Mouse (Mus musculus): ENCODE results near the gene Maneal. TPM values are rescaled to one million over a fixed set of nuclear protein-coding genes. Genes with fewer than 3 reads are reported as not detected.

Gene Maneal
- polyA plus RNA-seq, 1 experiment from 2014 or later, result 0.41 TPM

DNA sequence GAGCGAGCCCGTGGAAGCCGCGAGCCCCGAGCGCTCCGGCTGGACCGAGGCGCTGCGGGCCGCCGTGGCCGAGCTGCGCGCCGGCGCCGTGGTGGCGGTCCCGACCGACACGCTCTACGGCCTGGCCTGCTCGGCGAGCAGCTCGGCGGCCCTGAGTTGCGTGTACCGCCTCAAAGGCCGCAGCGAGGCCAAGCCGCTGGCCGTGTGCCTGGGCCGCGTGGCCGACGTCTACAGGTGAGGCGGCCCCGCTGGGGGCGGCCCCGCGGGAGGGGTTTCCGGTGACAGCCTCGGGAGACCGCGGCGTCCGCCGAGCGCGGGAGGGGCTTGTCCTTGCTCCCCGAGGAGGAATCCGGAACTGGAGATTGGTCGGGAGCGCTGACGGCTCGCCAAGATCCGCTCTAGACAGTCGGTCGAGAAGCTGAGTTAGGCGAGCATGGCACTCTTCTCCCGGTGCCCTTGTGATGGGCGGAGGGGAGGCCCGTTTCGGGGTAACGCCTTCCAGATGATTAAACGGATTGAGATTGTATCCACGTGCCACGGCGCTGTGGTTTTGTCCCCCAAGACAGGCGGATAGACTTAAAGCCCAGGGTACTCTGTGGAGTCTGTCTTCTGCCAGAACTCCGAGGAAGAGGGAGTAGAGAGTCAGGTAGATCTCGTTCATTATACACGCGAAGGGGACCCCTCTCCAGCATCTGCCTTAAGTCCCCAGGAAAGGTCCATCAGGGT is 10.9 kb downstream of the Maneal start, which contains the start of gene 1110065P20Rik:
Gene 1110065P20Rik, minus strand, starts transcription at position 264 of the 726 bp plus-strand sequence.
- H3K27me3 ChIP-seq (ENCODE audit: control insufficient read depth, insufficient read depth, low read length), result no peaks in the 10 kb centered on the region
- peaks cover 16% of the 10 kb centered on the region for H3K4me1 ChIP-seq (ENCODE audit: control insufficient read depth, insufficient read depth, low read length)
- H3K27ac ChIP-seq (ENCODE audit: low read length), result peak within 1 kb of the TSS; percentile 90
- peak within 1 kb of the TSS; percentile 93 for H3K9ac ChIP-seq (ENCODE audit: low read length)
- WGBS, result under 1% methylated on average over 74 of the region's 75 CpGs
- no peaks in the 10 kb centered on the region for H3K9me3 ChIP-seq (replicated peaks; ENCODE audit: control insufficient read depth, low read length)
- ATAC-seq (ENCODE audit: insufficient read depth, low FRiP score), result peak; percentile 73
- peaks cover 9% of the 10 kb centered on the region; the same call in 1 of the 2 replicates for H3K36me3 ChIP-seq (ENCODE audit: control insufficient read depth, insufficient read depth, low read length)
- H3K4me3 ChIP-seq (replicated peaks; ENCODE audit: low read length), result peak within 1 kb of the TSS; percentile 91
- peak within 1 kb of the TSS; percentile 77 for H3K4me2 ChIP-seq (ENCODE audit: low read depth, low read length)

DNA sequence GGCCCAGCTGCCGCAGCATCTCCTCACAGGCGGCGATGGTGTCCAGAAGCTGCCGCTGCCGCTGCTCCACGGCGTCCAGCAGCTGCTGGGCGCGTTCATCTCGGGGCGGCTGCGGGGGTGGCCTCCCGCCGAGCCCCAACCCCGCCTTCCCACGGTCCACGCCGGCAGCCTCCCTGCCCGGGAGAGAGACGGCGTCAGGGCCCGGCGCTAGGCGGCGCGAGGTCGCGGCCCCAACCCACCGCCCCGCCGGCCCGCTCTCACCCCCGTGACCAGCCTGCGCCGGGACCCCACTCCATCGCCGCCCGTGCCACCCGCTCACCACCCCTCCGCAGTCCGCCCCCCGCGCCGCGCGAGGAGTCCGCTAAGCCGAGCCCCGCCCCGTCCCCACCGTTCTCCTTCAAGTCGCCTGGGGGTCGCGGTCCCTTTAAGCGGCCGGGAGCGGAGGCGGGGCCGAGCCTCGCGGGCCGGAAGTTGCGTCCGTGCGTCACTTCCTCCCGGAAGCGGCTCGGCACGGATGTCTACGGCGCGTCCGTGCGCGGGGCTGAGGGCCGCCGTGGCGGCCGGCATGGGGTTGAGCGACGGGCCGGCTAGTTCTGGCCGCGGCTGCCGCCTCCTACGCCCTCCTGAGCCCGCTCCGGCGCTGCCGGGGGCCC is 11.6 kb downstream of the Maneal start, which contains the start of gene Yrdc:
Gene Yrdc, plus strand, starts transcription at position 419 of the 653 bp plus-strand sequence.
- Histone ChIP-seq H3K4me3 (replicated peaks; ENCODE audit: low read length) (peak within 1 kb of the TSS; percentile 91), H3K4me1 (ENCODE audit: control insufficient read depth, insufficient read depth, low read length) (peaks cover 16% of the 10 kb centered on the region), H3K9me3 (replicated peaks; ENCODE audit: control insufficient read depth, low read length) (no peaks in the 10 kb centered on the region), H3K27ac (ENCODE audit: low read length) (peak within 1 kb of the TSS; percentile 90), H3K4me2 (ENCODE audit: low read depth, low read length) (peak within 1 kb of the TSS; percentile 77), H3K36me3 (ENCODE audit: control insufficient read depth, insufficient read depth, low read length) (peaks cover 9% of the 10 kb centered on the region; the same call in 1 of the 2 replicates), H3K27me3 (ENCODE audit: control insufficient read depth, insufficient read depth, low read length) (no peaks in the 10 kb centered on the region), H3K9ac (ENCODE audit: low read length) (peak within 1 kb of the TSS; percentile 93)
- WGBS, result under 1% methylated on average over 88 of the region's 90 CpGs
- peak; percentile 94 for ATAC-seq (ENCODE audit: insufficient read depth, low FRiP score)

DNA sequence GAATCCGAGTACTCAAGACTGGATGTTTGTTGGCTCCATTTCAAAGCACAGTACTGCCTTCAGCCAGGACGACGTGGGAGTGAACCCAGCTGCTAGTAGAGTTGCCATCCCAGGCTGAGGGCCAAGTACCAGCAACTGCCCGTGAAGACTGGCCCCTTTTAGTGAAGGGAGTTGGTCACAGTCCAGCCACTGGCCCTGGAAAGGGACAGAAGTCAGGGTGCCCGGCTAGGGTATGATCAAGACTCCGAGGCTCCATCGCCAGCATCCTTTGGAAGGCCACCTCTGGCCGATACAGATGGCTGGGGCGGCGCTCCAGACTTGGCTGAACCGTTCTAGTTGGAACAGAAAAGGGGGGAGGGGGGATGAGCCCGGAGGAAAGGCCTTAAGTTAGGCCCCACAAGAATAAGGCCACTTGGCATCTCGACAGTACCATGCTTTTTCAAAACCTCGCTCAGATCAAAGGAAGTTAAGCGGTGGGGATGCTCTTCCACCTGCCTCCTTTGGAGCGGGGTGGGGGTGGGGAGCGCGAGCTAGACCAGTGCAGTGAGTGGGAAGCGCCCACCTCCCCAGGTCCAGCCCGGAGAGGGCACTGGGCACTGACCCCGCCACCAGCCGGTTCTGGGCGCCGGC is 12.2 kb downstream of the Maneal start:
- H3K4me3 ChIP-seq (replicated peaks; ENCODE audit: low read length), result peak overlapping the region; percentile 91
- no peaks in the 10 kb centered on the region for H3K9me3 ChIP-seq (replicated peaks; ENCODE audit: control insufficient read depth, low read length)
- WGBS, result 3% methylated on average over 24 of the region's 24 CpGs
- peak overlapping the region; percentile 77 for H3K4me2 ChIP-seq (ENCODE audit: low read depth, low read length)
- peaks cover 16% of the 10 kb centered on the region for H3K4me1 ChIP-seq (ENCODE audit: control insufficient read depth, insufficient read depth, low read length)
- ATAC-seq (ENCODE audit: insufficient read depth, low FRiP score), result peak; percentile 14; the same call in 1 of the 2 replicates
- H3K36me3 ChIP-seq (ENCODE audit: control insufficient read depth, insufficient read depth, low read length), result peaks cover 9% of the 10 kb centered on the region; the same call in 1 of the 2 replicates
- H3K9ac ChIP-seq (ENCODE audit: low read length), result peak overlapping the region; percentile 93
- H3K27me3 ChIP-seq (ENCODE audit: control insufficient read depth, insufficient read depth, low read length), result no peaks in the 10 kb centered on the region
- peak overlapping the region; percentile 90 for H3K27ac ChIP-seq (ENCODE audit: low read length)

DNA sequence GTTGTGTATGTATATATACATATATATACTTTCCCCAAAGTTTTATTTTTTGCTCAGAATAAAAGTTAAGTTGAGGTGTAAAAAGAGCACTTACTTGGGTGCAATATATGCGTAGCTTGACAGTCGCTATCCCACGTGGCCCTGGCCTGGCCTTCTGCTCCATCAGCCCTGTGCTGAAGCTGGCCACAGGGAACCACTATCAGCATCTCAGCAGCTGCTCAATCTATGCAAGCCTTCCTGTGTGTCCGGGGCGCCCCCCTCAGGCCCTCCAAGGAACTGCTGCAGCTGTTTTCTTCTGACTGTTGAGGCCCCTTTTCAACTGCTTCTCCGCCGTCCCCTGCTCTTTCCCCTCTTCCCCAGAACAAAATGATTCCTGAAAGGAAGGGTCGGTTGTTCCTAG is 14.4 kb downstream of the Maneal start:
- Histone ChIP-seq H3K4me1 (ENCODE audit: control insufficient read depth, insufficient read depth, low read length) (peaks cover 16% of the 10 kb centered on the region), H3K27ac (ENCODE audit: low read length) (no peak overlapping the region), H3K4me2 (ENCODE audit: low read depth, low read length) (no peak overlapping the region), H3K9me3 (replicated peaks; ENCODE audit: control insufficient read depth, low read length) (no peaks in the 10 kb centered on the region), H3K36me3 (ENCODE audit: control insufficient read depth, insufficient read depth, low read length) (no peaks in the 10 kb centered on the region), H3K27me3 (ENCODE audit: control insufficient read depth, insufficient read depth, low read length) (no peaks in the 10 kb centered on the region), H3K4me3 (replicated peaks; ENCODE audit: low read length) (no peak overlapping the region), H3K9ac (ENCODE audit: low read length) (0 out of 2 replicates have a peak overlapping the region, but pooled peaks have one; percentile 8)
- ATAC-seq (ENCODE audit: insufficient read depth, low FRiP score), result no peak
- WGBS, result 11% methylated on average over 8 of the region's 8 CpGs

DNA sequence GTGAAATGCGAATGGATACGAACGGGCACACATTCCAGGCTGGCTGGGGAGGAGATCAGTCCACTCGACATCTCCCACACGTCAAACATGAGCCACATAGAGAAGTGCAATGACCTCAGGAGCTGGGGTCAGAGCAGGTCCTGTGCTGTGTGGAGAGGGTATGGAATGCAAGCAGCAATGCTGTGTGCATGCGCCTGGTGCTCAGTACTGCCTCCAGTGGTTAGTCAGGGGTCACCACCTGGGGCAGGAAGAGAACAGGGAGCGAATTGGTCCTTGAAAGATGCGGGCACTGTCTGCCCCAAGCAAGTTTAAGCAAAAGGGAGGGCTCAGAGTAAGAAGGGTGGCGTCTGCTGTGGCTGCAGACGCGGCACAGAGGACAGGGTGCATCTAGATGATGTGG is 18.5 kb downstream of the Maneal start:
- WGBS, result 57% methylated on average over 11 of the region's 11 CpGs
- Histone ChIP-seq H3K4me1 (ENCODE audit: control insufficient read depth, insufficient read depth, low read length) (peaks cover 4% of the 10 kb centered on the region; the same call in 1 of the 2 replicates), H3K27ac (ENCODE audit: low read length) (no peak overlapping the region), H3K36me3 (ENCODE audit: control insufficient read depth, insufficient read depth, low read length) (peaks cover 8% of the 10 kb centered on the region; the same call in 1 of the 2 replicates), H3K9me3 (replicated peaks; ENCODE audit: control insufficient read depth, low read length) (no peaks in the 10 kb centered on the region), H3K9ac (ENCODE audit: low read length) (no peak overlapping the region), H3K27me3 (ENCODE audit: control insufficient read depth, insufficient read depth, low read length) (no peaks in the 10 kb centered on the region), H3K4me3 (replicated peaks; ENCODE audit: low read length) (no peak overlapping the region), H3K4me2 (ENCODE audit: low read depth, low read length) (no peak overlapping the region)
- peak; percentile 31; the same call in 1 of the 2 replicates for ATAC-seq (ENCODE audit: insufficient read depth, low FRiP score)

DNA sequence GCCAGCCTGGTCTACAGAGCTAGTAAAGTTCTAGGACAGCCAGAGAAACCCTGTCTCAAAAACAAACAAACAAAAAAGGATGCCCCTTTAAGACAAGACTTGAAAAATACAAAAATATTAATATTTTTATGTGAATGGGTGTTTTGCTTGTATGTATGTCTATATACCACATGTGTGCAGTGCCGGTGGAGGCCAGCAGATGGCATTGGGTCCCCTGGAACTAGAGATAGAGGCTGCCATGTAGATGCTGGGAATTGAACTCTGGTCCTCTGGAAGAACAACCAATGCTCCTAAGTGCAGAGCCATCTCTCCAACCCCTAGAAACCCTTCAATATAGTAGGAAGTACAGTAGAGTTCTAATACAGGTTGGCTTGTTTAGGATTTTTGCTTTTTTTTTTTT is 21.0 kb downstream of the Maneal start:
- Histone ChIP-seq H3K27ac (ENCODE audit: low read length) (no peak overlapping the region), H3K4me2 (ENCODE audit: low read depth, low read length) (no peak overlapping the region), H3K27me3 (ENCODE audit: control insufficient read depth, insufficient read depth, low read length) (no peaks in the 10 kb centered on the region), H3K9ac (ENCODE audit: low read length) (no peak overlapping the region), H3K4me3 (replicated peaks; ENCODE audit: low read length) (no peak overlapping the region), H3K4me1 (ENCODE audit: control insufficient read depth, insufficient read depth, low read length) (no peaks in the 10 kb centered on the region), H3K9me3 (replicated peaks; ENCODE audit: control insufficient read depth, low read length) (no peaks in the 10 kb centered on the region), H3K36me3 (ENCODE audit: control insufficient read depth, insufficient read depth, low read length) (peaks cover 16% of the 10 kb centered on the region; the same call in 1 of the 2 replicates)
- WGBS, result 94% methylated on average over 1 of the region's 1 CpGs
- ATAC-seq (ENCODE audit: insufficient read depth, low FRiP score), result no peak

DNA sequence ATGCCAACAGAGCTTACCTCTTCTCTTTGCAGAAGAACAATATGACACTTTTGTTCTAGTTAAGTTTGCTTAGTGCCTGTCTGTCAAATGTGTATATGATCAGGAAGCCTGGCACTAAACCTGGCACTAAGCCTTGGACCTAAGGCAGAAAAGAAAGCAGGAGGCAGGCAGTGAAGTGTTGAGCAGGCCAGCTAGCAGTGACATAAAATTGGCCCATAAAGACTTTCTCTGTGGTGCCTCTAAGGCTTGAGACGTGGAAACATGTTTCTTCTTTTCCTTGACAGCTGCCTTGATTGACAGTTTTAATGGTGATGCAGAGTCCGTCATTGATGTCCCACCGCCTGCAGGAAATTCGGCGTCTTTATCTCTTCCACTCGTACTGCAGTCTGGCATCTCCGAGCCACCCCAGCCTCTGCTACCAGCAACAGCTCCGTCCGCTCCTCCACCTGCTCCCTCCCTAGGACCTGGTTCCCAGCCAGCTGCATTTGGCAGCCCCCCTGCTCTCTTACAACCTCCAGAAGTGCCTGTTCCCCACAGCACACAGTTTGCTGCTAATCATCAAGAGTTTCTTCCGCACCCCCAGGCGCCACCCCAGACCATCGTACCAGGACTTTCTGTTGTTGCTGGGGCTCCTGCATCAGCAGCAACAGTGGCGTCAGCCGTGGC is 23.8 kb downstream of the Maneal start:
- Histone ChIP-seq H3K4me1 (ENCODE audit: control insufficient read depth, insufficient read depth, low read length) (no peaks in the 10 kb centered on the region), H3K4me2 (ENCODE audit: low read depth, low read length) (no peak overlapping the region), H3K4me3 (replicated peaks; ENCODE audit: low read length) (no peak overlapping the region), H3K9me3 (replicated peaks; ENCODE audit: control insufficient read depth, low read length) (no peaks in the 10 kb centered on the region), H3K9ac (ENCODE audit: low read length) (no peak overlapping the region), H3K36me3 (ENCODE audit: control insufficient read depth, insufficient read depth, low read length) (peaks cover 16% of the 10 kb centered on the region; the same call in 1 of the 2 replicates), H3K27me3 (ENCODE audit: control insufficient read depth, insufficient read depth, low read length) (no peaks in the 10 kb centered on the region), H3K27ac (ENCODE audit: low read length) (no peak overlapping the region)
- WGBS, result 89% methylated on average over 14 of the region's 14 CpGs
- ATAC-seq (ENCODE audit: insufficient read depth, low FRiP score), result no peak

DNA sequence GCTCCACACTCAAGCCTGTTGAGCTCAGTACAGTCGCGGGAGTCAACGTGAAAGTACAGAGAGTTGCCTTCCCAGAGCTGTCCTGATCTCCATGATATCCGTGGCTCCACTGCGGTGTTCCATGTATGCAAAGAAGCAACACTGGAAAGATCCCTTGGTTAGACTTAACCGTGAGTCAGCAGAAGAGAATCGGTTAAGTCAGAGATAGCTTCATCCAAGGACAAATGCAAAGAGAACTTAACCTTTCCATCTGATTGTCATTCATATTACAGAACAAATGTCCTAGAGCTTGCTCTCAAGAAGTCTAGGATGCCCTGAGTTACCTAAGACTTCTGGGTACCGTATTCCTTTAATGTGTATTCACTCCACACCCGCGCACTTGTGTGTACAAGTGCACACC is 29.2 kb downstream of the Maneal start:
- 92% methylated on average over 10 of the region's 10 CpGs for WGBS
- no peak overlapping the region for H3K9ac ChIP-seq (ENCODE audit: low read length)
- H3K27me3 ChIP-seq (ENCODE audit: control insufficient read depth, insufficient read depth, low read length), result no peaks in the 10 kb centered on the region
- no peaks in the 10 kb centered on the region for H3K4me1 ChIP-seq (ENCODE audit: control insufficient read depth, insufficient read depth, low read length)
- no peaks in the 10 kb centered on the region for H3K9me3 ChIP-seq (replicated peaks; ENCODE audit: control insufficient read depth, low read length)
- no peak for ATAC-seq (ENCODE audit: insufficient read depth, low FRiP score)
- no peak overlapping the region for H3K4me3 ChIP-seq (replicated peaks; ENCODE audit: low read length)
- 0 out of 2 replicates have a peak, but pooled peaks cover 10% of the 10 kb centered on the region for H3K36me3 ChIP-seq (ENCODE audit: control insufficient read depth, insufficient read depth, low read length)
- H3K4me2 ChIP-seq (ENCODE audit: low read depth, low read length), result no peak overlapping the region
- no peak overlapping the region for H3K27ac ChIP-seq (ENCODE audit: low read length)

All from stomach, embryonic 16.5 days (tissue).